Mouse (Mus musculus) myocyte (in vitro differentiated cells): Measurements from ENCODE around the gene Cabp2.

Experiments used
- E2F4 ChIP-seq: IDR thresholded peaks from one replicate; pipeline ENCODE4 v1.6.1; 2011; ENCODE audit warnings: mild to moderate bottlenecking, control low read depth, moderate library complexity; ENCODE audit not compliant: insufficient read depth
- USF1 ChIP-seq: IDR thresholded peaks from one replicate; pipeline ENCODE4 v1.6.1; 2011; ENCODE audit warnings: low read depth, mild to moderate bottlenecking, control low read depth, moderate library complexity

GRCm38 (mm10) chr19:4136463-4136862 lies 55.1 kb downstream of the Cabp2 start:
- no peak for TF ChIP-seq USF1
- no peak for TF ChIP-seq E2F4
